In genomic region chr13:8885445-8886184, GRCm38 (mm10) we compare ENCODE assay signal across 8 mouse cellular contexts. TPM values are rescaled to one million over a fixed set of nuclear protein-coding genes. Genes with fewer than 3 reads are reported as not detected.
A peak's percentile ranks its signal among the peaks of the same experiment; 100 is the strongest.
DNase-seq lines count a peak whose midpoint lies in the region; ATAC-seq and TF ChIP-seq lines count a peak whose summit lies in the region.

Idi1 (plus strand) TSS chr13:8885501.

- H3K27me3 ChIP-seq in G1E (ENCODE audit: insufficient read depth, low read length), result no peaks in the 10 kb centered on the region
- no peaks in the 10 kb centered on the region for H3K27me3 ChIP-seq in forebrain, postnatal 0 days (ENCODE audit: insufficient read depth, low read length)
- H3K27me3 ChIP-seq in lung, embryonic 15.5 days, result no peaks in the 10 kb centered on the region

- peak within 1 kb of the TSS; percentile 38 for H3K9ac ChIP-seq in forebrain, postnatal 0 days
- H3K9ac ChIP-seq in lung, embryonic 15.5 days, result peak within 1 kb of the TSS; percentile 63

- H3K4me1 ChIP-seq in G1E (ENCODE audit: insufficient read depth, low read depth, low read length), result peaks cover 24% of the 10 kb centered on the region
- 0 out of 2 replicates have a peak, but pooled peaks cover 5% of the 10 kb centered on the region for H3K4me1 ChIP-seq in forebrain, postnatal 0 days (ENCODE audit: insufficient read depth)
- H3K4me1 ChIP-seq in lung, embryonic 15.5 days, result 0 out of 2 replicates have a peak, but pooled peaks cover 6% of the 10 kb centered on the region

- peaks cover 24% of the 10 kb centered on the region for H3K36me3 ChIP-seq in G1E (replicated peaks)
- H3K36me3 ChIP-seq in forebrain, postnatal 0 days (ENCODE audit: insufficient read depth), result peaks cover 17% of the 10 kb centered on the region
- peaks cover 17% of the 10 kb centered on the region for H3K36me3 ChIP-seq in lung, embryonic 15.5 days

- DNase-seq in G1E (ENCODE audit: low spot score), result peak; percentile 94
- DNase-seq in cerebellum, adult 18-20 months, result peak; percentile 98 to 99
- DNase-seq in forebrain, postnatal 0 days, result peak; percentile 99
- peak; percentile 96 for DNase-seq in heart, postnatal 4 days
- DNase-seq in layer of hippocampus, adult 8-10 months (ENCODE audit: low spot score in 2 of 2), result peak; percentile 97 to 98
- DNase-seq in ovary, adult 18-20 months (ENCODE audit: low spot score), result peak; percentile 93
- peak; percentile 98 for DNase-seq in thymus, postnatal 0 days (ENCODE audit: low spot score)

- peak within 1 kb of the TSS; percentile 63 for H3K4me2 ChIP-seq in forebrain, postnatal 0 days (ENCODE audit: low read depth)
- peak within 1 kb of the TSS; percentile 67 for H3K4me2 ChIP-seq in lung, embryonic 15.5 days

- H3K9me3 ChIP-seq in G1E (replicated peaks), result no peaks in the 10 kb centered on the region
- H3K9me3 ChIP-seq in forebrain, postnatal 0 days (ENCODE audit: low read length), result no peaks in the 10 kb centered on the region
- H3K9me3 ChIP-seq in lung, embryonic 15.5 days, result no peaks in the 10 kb centered on the region

- H3K4me3 ChIP-seq in G1E (ENCODE audit: low read depth, low read length), result peak within 1 kb of the TSS; percentile 82
- H3K4me3 ChIP-seq in forebrain, postnatal 0 days (ENCODE audit: low read depth, low read length), result peak within 1 kb of the TSS; percentile 82
- H3K4me3 ChIP-seq in lung, embryonic 15.5 days, result peak within 1 kb of the TSS; percentile 62

- under 1% methylated on average over 46 of the region's 46 CpGs for WGBS in forebrain, postnatal 0 days
- WGBS in lung, embryonic 15.5 days, result under 1% methylated on average over 46 of the region's 46 CpGs

- no peak for TF ChIP-seq CTCF in G1E (IDR thresholded peaks at IDR 0.05; ENCODE audit: low read depth, low read length)
- no peak; the same call in 1 of the 2 replicates for TF ChIP-seq CTCF in forebrain, postnatal 0 days (IDR thresholded peaks at IDR 0.05; ENCODE audit: low read depth)

- ATAC-seq in G1E (ENCODE audit: extremely low read depth, insufficient number of reproducible peaks, low FRiP score, poor library complexity, severe bottlenecking), result peak; percentile 90
- peak; percentile 99 for ATAC-seq in forebrain, postnatal 0 days
- peak; percentile 100 for ATAC-seq in lung, embryonic 15.5 days (ENCODE audit: borderline replicate concordance, extremely low read depth, low FRiP score, low TSS enrichment)

- peak within 1 kb of the TSS; percentile 77 for H3K27ac ChIP-seq in forebrain, postnatal 0 days (ENCODE audit: low read depth, low read length)
- peak within 1 kb of the TSS; percentile 92 for H3K27ac ChIP-seq in lung, embryonic 15.5 days

RNA-seq across cellular contexts. Expression of gene Idi1, which starts in this region (rescaled TPM):
- 575 and 668 TPM in 2 replicates for total RNA-seq in G1E (2014; fragmentation: Nextera tagmentation)
- 871 and 936 TPM in 2 replicates for total RNA-seq in G1E (2017)
- 24.5 and 27.6 TPM in 2 replicates for polyA plus RNA-seq in G1E (2012)
- total RNA-seq in forebrain, postnatal 0 days (2014; rRNA removed), result 61.0 and 86.9 TPM in 2 replicates
- 56.3 and 74.9 TPM in 2 replicates for polyA plus RNA-seq in forebrain, postnatal 0 days (2015; fragmentation: Nextera tagmentation; extraction: Ambion mirVana)
- total RNA-seq in heart, postnatal 4 days (2021), result 10 to 100 TPM; 27.6 to 31.0 TPM
- 10 to 100 TPM; 34.0 to 38.6 (median 37.6) TPM for total RNA-seq in layer of hippocampus, adult 8-10 months (2022)
- polyA plus RNA-seq in lung, embryonic 15.5 days (2015; fragmentation: Nextera tagmentation; extraction: Ambion mirVana), result 67.9 and 73.0 TPM in 2 replicates
- 68.6 and 84.7 TPM in 2 replicates for polyA plus RNA-seq in thymus, postnatal 0 days (2015; fragmentation: Nextera tagmentation; extraction: Ambion mirVana)

Comparison
In these comparisons a context has a peak if more than half of its experiments do, and no peak if none do; other contexts are left out.
1. Peak in every context shown above with its lines: DNase-seq, ATAC-seq, H3K4me3 ChIP-seq and H3K27ac ChIP-seq.